8 mouse cellular contexts compared by ENCODE assay signal in genomic region chr11:19010396-19010811, GRCm38 (mm10). TPM values are rescaled to one million over a fixed set of nuclear protein-coding genes. Genes with fewer than 3 reads are reported as not detected.
DNase-seq lines count a peak whose midpoint lies in the region; ATAC-seq and TF ChIP-seq lines count a peak whose summit lies in the region.

No protein-coding gene starts in this region.

- H3K9me3 ChIP-seq in embryonic facial prominence, embryonic 11.5 days (replicated peaks; ENCODE audit: control insufficient read depth, low read length) = no peaks in the 10 kb centered on the region
- no peaks in the 10 kb centered on the region for H3K9me3 ChIP-seq in midbrain, embryonic 13.5 days

- no peak for ATAC-seq in embryonic facial prominence, embryonic 11.5 days (replicated peaks; ENCODE audit: insufficient number of reproducible peaks, low FRiP score, low TSS enrichment, low read depth)
- peak; percentile 43; the same call in 1 of the 2 replicates for ATAC-seq in midbrain, embryonic 13.5 days
- no peak for ATAC-seq in CD4-positive, CD25-positive, alpha-beta regulatory T cell, adult 4 months

- TF ChIP-seq CTCF in spleen, adult 2 months (IDR thresholded peaks at IDR 0.05; ENCODE audit: extremely low read depth, insufficient read depth, insufficient read length, insufficient replicate concordance) = no peak

- peak overlapping the region; percentile 46 for H3K27ac ChIP-seq in spleen, adult 2 months (ENCODE audit: insufficient read depth, low read length)
- peak overlapping the region; percentile 38 for H3K27ac ChIP-seq in embryonic facial prominence, embryonic 11.5 days (replicated peaks; ENCODE audit: low read depth, low read length)
- H3K27ac ChIP-seq in midbrain, embryonic 13.5 days = peak overlapping the region; percentile 62; the same call in 1 of the 2 replicates

- no peak overlapping the region for H3K4me3 ChIP-seq in spleen, adult 2 months (ENCODE audit: extremely low read depth, insufficient read depth, insufficient read length)
- peak overlapping the region; percentile 14 for H3K4me3 ChIP-seq in embryonic facial prominence, embryonic 11.5 days (ENCODE audit: low read depth, low read length)
- H3K4me3 ChIP-seq in midbrain, embryonic 13.5 days (replicated peaks) = peak overlapping the region; percentile 22

- H3K36me3 ChIP-seq in spleen, adult 2 months (ENCODE audit: control insufficient read depth, insufficient read depth, low read length) = 0 out of 2 replicates have a peak, but pooled peaks cover 2% of the 10 kb centered on the region
- no peaks in the 10 kb centered on the region for H3K36me3 ChIP-seq in embryonic facial prominence, embryonic 11.5 days (replicated peaks; ENCODE audit: control insufficient read depth, insufficient read depth, low read depth, low read length)
- no peaks in the 10 kb centered on the region for H3K36me3 ChIP-seq in midbrain, embryonic 13.5 days

- DNase-seq in spleen, adult 2 months (ENCODE audit: low read depth in 1 of 2, low spot score in 2 of 2) = no peak
- no peak for DNase-seq in spleen, adult 12 weeks (ENCODE audit: low spot score)
- peak; percentile 52 for DNase-seq in embryonic facial prominence, embryonic 11.5 days (ENCODE audit: low spot score)
- DNase-seq in heart, postnatal 36 days = peak; percentile 43 to 67
- DNase-seq in thymus, postnatal 4 days = no peak
- DNase-seq in left cerebral cortex, adult 11 months (ENCODE audit: low spot score) = no peak

- H3K4me1 ChIP-seq in spleen, adult 2 months (ENCODE audit: control insufficient read depth, insufficient read depth, insufficient read length) = no peaks in the 10 kb centered on the region
- H3K4me1 ChIP-seq in embryonic facial prominence, embryonic 11.5 days (ENCODE audit: control insufficient read depth, insufficient read depth, low read length) = peaks cover 6% of the 10 kb centered on the region
- H3K4me1 ChIP-seq in midbrain, embryonic 13.5 days (replicated peaks) = peaks cover 81% of the 10 kb centered on the region

- no peak for TF ChIP-seq POLR2A in spleen, adult 2 months (IDR thresholded peaks at IDR 0.05; ENCODE audit: low read depth, low read length)

- H3K4me2 ChIP-seq in embryonic facial prominence, embryonic 11.5 days (ENCODE audit: low read depth, low read length) = peak overlapping the region; percentile 38
- peak overlapping the region; percentile 47 for H3K4me2 ChIP-seq in midbrain, embryonic 13.5 days (replicated peaks)

- H3K27me3 ChIP-seq in spleen, adult 2 months (ENCODE audit: control insufficient read depth, insufficient read depth, low read length) = peaks cover 8% of the 10 kb centered on the region; the same call in 1 of the 2 replicates
- peaks cover 12% of the 10 kb centered on the region for H3K27me3 ChIP-seq in embryonic facial prominence, embryonic 11.5 days (ENCODE audit: control insufficient read depth, insufficient read depth, low read length)
- H3K27me3 ChIP-seq in midbrain, embryonic 13.5 days = peaks cover 54% of the 10 kb centered on the region

- intact Hi-C loops in heart, postnatal 36 days (cut with DNase I) = no loop called here

- 50% methylated on average over 14 of the region's 14 CpGs for WGBS in spleen, adult 2 months
- 7% methylated on average over 14 of the region's 14 CpGs for WGBS in embryonic facial prominence, embryonic 11.5 days
- 7% methylated on average over 14 of the region's 14 CpGs for WGBS in midbrain, embryonic 13.5 days

- H3K9ac ChIP-seq in embryonic facial prominence, embryonic 11.5 days (replicated peaks; ENCODE audit: low read length) = peak overlapping the region; percentile 43
- H3K9ac ChIP-seq in midbrain, embryonic 13.5 days (replicated peaks) = peak overlapping the region; percentile 51; the same call in 1 of the 2 replicates

RNA-seq across cellular contexts. Expression of gene Meis1, which starts 8.4 kb away (rescaled TPM):
- 5.0 and 5.9 TPM in 2 replicates for polyA plus RNA-seq in spleen, adult 2 months (2012; rRNA removed)
- polyA plus RNA-seq in embryonic facial prominence, embryonic 11.5 days (2014; fragmentation: Nextera tagmentation; extraction: Ambion mirVana) = 89.8 and 91.2 TPM in 2 replicates
- total RNA-seq in heart, postnatal 36 days (2021) = 10 to 100 TPM; 22.4 to 31.4 TPM
- 43.4 and 45.1 TPM in 2 replicates for polyA plus RNA-seq in midbrain, embryonic 13.5 days (2015; fragmentation: Nextera tagmentation; extraction: Ambion mirVana)
- under 1 TPM in 1 of 2 experiments, not detected in 1; 0.66 TPM for polyA plus RNA-seq in CD4-positive, CD25-positive, alpha-beta regulatory T cell, adult 4 months (2017; shearing (Covaris generic))

Comparison
In these comparisons a context has a peak if more than half of its experiments do, and no peak if none do; other contexts are left out.
1. DNase-seq: peak in embryonic facial prominence, embryonic 11.5 days (single experiment) and heart, postnatal 36 days (2 of 2); none in spleen, adult 2 months (0 of 2), spleen, adult 12 weeks (single experiment), thymus, postnatal 4 days (single experiment) and left cerebral cortex, adult 11 months (single experiment).
2. Peak in every context shown above with its lines, with median percentiles within 50 percentile points of each other: H3K27ac ChIP-seq.